Mouse (Mus musculus) intestine, embryonic 16.5 days (tissue): Measurements from ENCODE around the gene Rgs10. TPM values are rescaled to one million over a fixed set of nuclear protein-coding genes. Genes with fewer than 3 reads are reported as not detected.

Source experiments
- ATAC-seq: fragments of 200-750 bp; cut with Nextera tagmentation; 2 replicates; pipeline ENCODE4 v1.8.0; 2017; ENCODE audit warnings: moderate TSS enrichment, moderate library complexity
- H3K27ac ChIP-seq: fragments of 300-500 bp; sonication (generic); 2 replicates; pipeline ENCODE4 v1.5.1; 2014; ENCODE audit warnings: mild to moderate bottlenecking, low read length
- H3K27me3 ChIP-seq: fragments of 300-500 bp; sonication (generic); replicated peaks from 2 replicates; pipeline ENCODE4 v1.6.1; 2014; ENCODE audit warnings: low read length, control low read depth, mixed read lengths; ENCODE audit not compliant: control insufficient read depth, insufficient read depth
- H3K36me3 ChIP-seq: fragments of 300-500 bp; sonication (generic); 2 replicates; pipeline ENCODE4 v1.6.1; 2014; ENCODE audit warnings: low read length, control low read depth; ENCODE audit not compliant: control insufficient read depth, insufficient read depth
- H3K4me1 ChIP-seq: fragments of 300-500 bp; sonication (generic); 2 replicates; pipeline ENCODE4 v1.6.1; 2014; ENCODE audit warnings: low read length, control low read depth, mixed read lengths; ENCODE audit not compliant: control insufficient read depth, insufficient read depth
- H3K4me2 ChIP-seq: fragments of 300-500 bp; sonication (generic); 2 replicates; pipeline ENCODE4 v1.6.1; 2014; ENCODE audit warnings: low read depth, low read length, control low read depth
- H3K4me3 ChIP-seq: fragments of 300-500 bp; sonication (generic); 2 replicates; pipeline ENCODE4 v1.5.1; 2014; ENCODE audit warnings: mild to moderate bottlenecking, low read length
- H3K9ac ChIP-seq: fragments of 300-500 bp; sonication (generic); 2 replicates; pipeline ENCODE4 v1.6.1; 2014; ENCODE audit warnings: low read depth, low read length
- H3K9me3 ChIP-seq: fragments of 300-500 bp; sonication (generic); 2 replicates; pipeline ENCODE4 v1.6.1; 2016; ENCODE audit warnings: low read length, control low read depth; ENCODE audit not compliant: control insufficient read depth
- WGBS: fragments of 180-500 bp; shearing (Covaris S2); extraction: QIAGEN DNeasy Blood & Tissue Kit; methylation state at CpG from one replicate; pipeline ENCODE4 v1.1.7; 2014; 5-methylcytosine and 5-hydroxymethylcytosine counted together
- polyA plus RNA-seq: library from polyadenylated mRNA; unstranded; fragments of >200 nt; fragmentation: Nextera tagmentation; extraction: Ambion mirVana; gene quantifications from 2 replicates; pipeline ENCODE4 v1.2.1, GENCODE M21; 2015

The Rgs10 gene
- polyA plus RNA-seq, 1 experiment from 2014 or later = 28.1 TPM

DNA sequence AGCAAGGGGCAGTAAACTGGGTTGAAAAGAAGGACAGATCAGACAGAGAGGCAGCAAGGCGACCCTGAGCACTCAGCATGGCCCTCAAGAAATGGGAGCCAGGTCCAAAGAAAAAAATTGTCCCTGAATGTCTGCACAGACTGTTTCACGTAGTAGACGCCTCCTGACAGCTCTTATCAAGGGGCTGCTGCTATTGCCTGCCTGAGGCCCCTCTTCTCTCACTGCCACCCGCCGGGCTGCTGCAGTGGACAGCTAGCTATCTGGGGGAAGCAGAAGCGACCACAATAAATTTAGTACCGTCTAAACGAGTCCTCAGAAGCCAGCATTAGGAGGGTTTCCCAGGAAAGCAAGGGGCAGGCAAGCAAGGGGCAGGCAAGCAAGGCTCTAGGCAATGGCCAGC, 4.1 kb downstream of the Rgs10 start:
- 35% methylated on average over 8 of the region's 8 CpGs for WGBS
- Histone ChIP-seq H3K4me2 (no peak overlapping the region), H3K9me3 (no peaks in the 10 kb centered on the region), H3K27me3 (peaks cover 12% of the 10 kb centered on the region), H3K27ac (no peak overlapping the region), H3K36me3 (no peaks in the 10 kb centered on the region), H3K4me1 (peaks cover 14% of the 10 kb centered on the region), H3K9ac (no peak overlapping the region), H3K4me3 (no peak overlapping the region)
- ATAC-seq = no peak

DNA sequence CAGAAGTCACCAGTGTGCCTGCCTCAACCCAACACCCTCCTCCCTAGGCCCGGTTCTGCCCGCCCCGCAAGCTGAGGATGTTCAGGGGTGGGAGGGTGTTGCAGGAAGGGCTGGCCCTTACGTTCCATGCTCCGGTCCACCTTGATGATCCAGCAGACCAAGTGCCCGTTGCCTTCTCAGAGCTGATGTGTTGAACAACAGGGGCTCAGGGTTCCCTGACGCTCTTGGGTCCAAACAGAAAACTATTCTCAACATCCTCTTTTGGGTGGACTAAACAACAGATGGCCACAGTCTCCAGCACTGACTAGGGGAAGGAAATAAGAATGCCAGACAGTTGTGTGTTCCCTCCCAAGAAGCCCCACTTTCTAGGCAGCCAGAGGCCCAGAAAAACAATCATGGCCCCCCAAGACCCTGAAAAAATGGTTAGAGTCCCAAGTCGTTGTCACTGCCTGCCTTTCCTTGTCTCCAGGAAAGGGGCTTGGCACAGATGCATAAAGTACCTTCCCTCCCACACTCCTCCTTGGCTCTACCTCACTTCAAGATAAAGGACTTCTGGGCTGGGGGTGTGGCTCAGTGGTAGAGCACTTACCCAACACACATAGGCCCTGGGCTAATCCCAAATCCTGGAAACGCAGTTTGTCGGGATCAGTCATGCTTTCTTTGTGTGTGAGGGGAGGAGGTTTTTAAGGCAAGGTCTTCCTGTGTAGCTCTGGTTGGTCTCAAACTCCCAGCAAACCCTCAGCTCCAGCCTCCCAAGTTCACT, 6.3 kb downstream of the Rgs10 start:
- Histone ChIP-seq H3K27me3 (peaks cover 3% of the 10 kb centered on the region), H3K27ac (no peak overlapping the region), H3K4me1 (peaks cover 5% of the 10 kb centered on the region; the same call in 1 of the 2 replicates), H3K9ac (no peak overlapping the region), H3K4me2 (no peak overlapping the region), H3K9me3 (no peaks in the 10 kb centered on the region), H3K4me3 (no peak overlapping the region), H3K36me3 (no peaks in the 10 kb centered on the region)
- ATAC-seq = no peak
- 67% methylated on average over 10 of the region's 10 CpGs for WGBS

DNA sequence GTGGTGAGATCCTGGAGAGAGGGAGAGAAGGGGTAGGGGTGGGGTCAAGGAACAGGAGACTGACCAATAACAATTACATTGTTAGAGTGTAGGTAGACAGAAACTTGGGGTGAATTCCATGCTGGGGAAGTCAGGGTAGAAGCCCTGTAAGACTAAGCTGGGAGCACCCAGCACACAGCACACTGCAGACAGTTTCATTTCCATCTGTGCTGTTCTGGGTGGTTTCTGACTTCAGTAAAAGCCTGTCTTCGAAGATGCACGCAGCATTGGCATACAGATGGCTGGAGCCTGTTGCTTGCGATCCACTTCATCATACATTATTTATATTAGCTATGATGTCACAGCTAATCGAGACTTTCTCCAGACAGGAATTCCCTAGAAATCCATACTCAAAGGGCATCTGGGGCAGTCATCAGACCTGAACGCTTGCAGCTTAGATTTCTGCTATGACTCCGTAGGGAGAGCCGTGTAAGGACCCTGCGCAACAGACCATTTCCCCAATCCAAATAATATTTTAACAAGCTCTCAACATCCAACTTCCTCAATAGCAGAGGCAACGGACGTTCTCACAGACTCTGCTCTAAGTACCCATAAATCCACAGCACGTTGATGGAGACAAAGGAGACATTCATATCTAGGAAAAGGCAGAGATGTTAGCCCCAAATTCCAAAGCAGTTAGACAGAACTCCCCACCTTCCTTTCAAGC, 7.7 kb downstream of the Rgs10 start:
- Histone ChIP-seq H3K4me3 (no peak overlapping the region), H3K9ac (no peak overlapping the region), H3K27ac (no peak overlapping the region), H3K9me3 (no peaks in the 10 kb centered on the region), H3K27me3 (peaks cover 3% of the 10 kb centered on the region; the same call in 1 of the 2 replicates), H3K4me2 (no peak overlapping the region), H3K4me1 (peaks cover 5% of the 10 kb centered on the region; the same call in 1 of the 2 replicates), H3K36me3 (no peaks in the 10 kb centered on the region)
- WGBS = 46% methylated on average over 11 of the region's 11 CpGs
- ATAC-seq = no peak

DNA sequence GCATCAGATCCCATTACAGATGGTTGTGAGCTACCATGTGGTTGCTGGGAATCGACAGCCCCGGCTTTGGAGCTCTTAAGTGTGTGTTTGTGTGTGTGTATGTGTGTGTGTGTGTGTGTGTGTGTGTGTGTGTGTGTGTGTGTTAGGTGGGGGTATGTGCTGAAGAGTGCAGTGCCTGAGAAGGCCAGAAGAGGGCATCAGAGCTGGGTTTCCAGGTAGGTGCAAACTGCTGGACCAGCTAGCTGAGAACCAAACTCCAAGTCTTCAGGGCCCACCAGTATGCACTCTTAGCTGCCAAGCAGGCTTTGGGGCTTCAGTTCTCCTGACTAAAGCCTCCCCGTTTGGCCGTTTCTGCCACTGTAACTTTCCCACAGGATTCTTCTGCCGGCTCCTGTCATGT, 10.3 kb downstream of the Rgs10 start:
- H3K9me3 ChIP-seq = no peaks in the 10 kb centered on the region
- no peaks in the 10 kb centered on the region for H3K27me3 ChIP-seq
- H3K4me2 ChIP-seq = no peak overlapping the region
- H3K4me3 ChIP-seq = no peak overlapping the region
- H3K36me3 ChIP-seq = no peaks in the 10 kb centered on the region
- peaks cover 5% of the 10 kb centered on the region; the same call in 1 of the 2 replicates for H3K4me1 ChIP-seq
- 90% methylated on average over 5 of the region's 5 CpGs for WGBS
- H3K27ac ChIP-seq = no peak overlapping the region
- H3K9ac ChIP-seq = no peak overlapping the region
- ATAC-seq = no peak

DNA sequence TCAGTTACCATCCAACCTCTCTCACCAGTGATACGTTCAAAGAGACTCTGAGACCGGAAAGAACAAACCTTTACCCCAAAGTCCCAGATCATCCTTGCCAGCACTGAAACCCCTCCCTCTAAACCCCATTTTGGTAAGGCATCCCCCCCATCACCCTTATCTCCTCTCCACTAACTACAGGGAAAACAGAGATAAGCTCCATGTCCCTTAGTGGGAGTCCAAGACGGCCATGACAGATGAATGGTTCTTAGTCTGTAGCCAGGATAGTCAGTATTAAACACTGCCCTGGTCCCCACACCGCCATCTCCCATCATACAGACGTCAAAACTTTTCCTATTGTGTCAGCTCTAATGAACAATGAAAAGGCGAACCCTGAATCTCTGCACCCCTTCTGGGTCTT, 14.6 kb downstream of the Rgs10 start:
- Histone ChIP-seq H3K9ac (no peak overlapping the region), H3K4me2 (no peak overlapping the region), H3K4me1 (0 out of 2 replicates have a peak, but pooled peaks cover under 1% of the 10 kb centered on the region), H3K36me3 (no peaks in the 10 kb centered on the region), H3K9me3 (no peaks in the 10 kb centered on the region), H3K4me3 (no peak overlapping the region), H3K27me3 (no peaks in the 10 kb centered on the region), H3K27ac (no peak overlapping the region)
- ATAC-seq = no peak
- WGBS = 74% methylated on average over 6 of the region's 6 CpGs

DNA sequence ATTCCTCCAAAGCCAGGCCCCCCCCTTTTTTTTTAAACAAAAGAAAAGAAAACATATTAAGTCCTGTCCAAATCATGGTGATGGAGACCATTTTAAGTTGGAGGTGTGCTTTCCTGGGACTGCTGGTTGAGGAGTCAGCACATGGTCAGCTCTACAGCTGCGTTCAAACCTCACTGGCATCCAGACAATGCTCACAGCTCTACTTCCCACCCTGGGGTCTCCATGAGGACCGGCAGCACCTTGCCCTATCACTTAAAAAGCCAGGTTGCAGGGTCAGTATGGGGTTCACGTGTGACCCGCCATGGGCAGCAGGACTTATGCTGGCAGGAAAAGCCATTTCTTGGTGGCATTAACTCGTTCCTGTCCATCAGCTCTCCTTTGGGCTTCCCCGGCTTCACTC, 15.0 kb downstream of the Rgs10 start:
- WGBS = 44% methylated on average over 6 of the region's 6 CpGs
- H3K9ac ChIP-seq = no peak overlapping the region
- H3K36me3 ChIP-seq = no peaks in the 10 kb centered on the region
- H3K4me1 ChIP-seq = 0 out of 2 replicates have a peak, but pooled peaks cover 3% of the 10 kb centered on the region
- H3K27ac ChIP-seq = no peak overlapping the region
- no peak for ATAC-seq
- no peaks in the 10 kb centered on the region for H3K27me3 ChIP-seq
- H3K9me3 ChIP-seq = no peaks in the 10 kb centered on the region
- H3K4me2 ChIP-seq = no peak overlapping the region
- no peak overlapping the region for H3K4me3 ChIP-seq

DNA sequence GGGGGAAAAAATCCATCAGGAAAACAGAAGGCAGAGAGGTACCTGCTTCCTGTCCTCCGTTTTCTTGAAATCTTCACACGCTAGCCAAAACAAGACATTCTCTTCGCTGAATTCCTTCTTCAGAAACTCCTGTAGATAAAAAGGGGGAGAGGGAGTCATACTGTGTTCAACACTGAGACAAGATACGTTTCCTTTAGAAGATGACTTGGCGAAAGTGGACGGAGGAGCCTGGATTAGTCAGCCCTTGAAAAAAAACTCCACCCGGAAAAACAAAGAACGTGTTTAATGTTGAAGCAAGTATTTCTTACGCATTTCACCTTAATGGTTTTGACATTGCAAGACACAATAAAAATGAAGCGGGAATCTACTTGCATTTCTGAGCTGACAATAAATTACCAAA, 15.4 kb downstream of the Rgs10 start:
- no peak overlapping the region for H3K4me2 ChIP-seq
- 30% methylated on average over 10 of the region's 10 CpGs for WGBS
- 0 out of 2 replicates have a peak, but pooled peaks cover 3% of the 10 kb centered on the region for H3K4me1 ChIP-seq

DNA sequence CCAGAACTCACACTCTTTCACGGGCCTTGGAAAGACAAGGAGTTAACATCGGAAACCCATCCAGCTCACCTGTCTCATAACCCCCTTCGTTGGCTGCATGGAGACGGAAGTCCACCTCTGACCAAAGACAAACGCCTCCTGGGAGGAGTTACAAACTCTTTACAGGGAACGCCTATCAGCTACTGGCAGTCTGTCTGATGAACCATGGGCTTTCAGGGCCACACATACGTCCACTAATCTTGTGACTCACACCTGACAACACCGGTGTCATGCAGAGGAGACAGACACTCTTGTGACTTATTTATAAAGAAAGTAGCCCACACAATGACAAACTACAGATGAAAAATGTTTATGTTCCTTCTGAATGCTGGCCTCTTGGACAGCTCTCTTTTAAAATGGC, 16.0 kb downstream of the Rgs10 start:
- Histone ChIP-seq H3K27me3 (no peaks in the 10 kb centered on the region), H3K4me3 (no peak overlapping the region), H3K9me3 (no peaks in the 10 kb centered on the region), H3K36me3 (no peaks in the 10 kb centered on the region), H3K9ac (no peak overlapping the region), H3K4me2 (no peak overlapping the region), H3K27ac (no peak overlapping the region), H3K4me1 (0 out of 2 replicates have a peak, but pooled peaks cover 3% of the 10 kb centered on the region)
- WGBS = 61% methylated on average over 8 of the region's 8 CpGs
- no peak for ATAC-seq

More for the DNA sequence above, 15.4 kb downstream of the Rgs10 start:
- Histone ChIP-seq H3K9me3 (no peaks in the 10 kb centered on the region), H3K4me3 (no peak overlapping the region), H3K36me3 (no peaks in the 10 kb centered on the region), H3K9ac (no peak overlapping the region), H3K27ac (no peak overlapping the region), H3K27me3 (no peaks in the 10 kb centered on the region)
- no peak for ATAC-seq

DNA sequence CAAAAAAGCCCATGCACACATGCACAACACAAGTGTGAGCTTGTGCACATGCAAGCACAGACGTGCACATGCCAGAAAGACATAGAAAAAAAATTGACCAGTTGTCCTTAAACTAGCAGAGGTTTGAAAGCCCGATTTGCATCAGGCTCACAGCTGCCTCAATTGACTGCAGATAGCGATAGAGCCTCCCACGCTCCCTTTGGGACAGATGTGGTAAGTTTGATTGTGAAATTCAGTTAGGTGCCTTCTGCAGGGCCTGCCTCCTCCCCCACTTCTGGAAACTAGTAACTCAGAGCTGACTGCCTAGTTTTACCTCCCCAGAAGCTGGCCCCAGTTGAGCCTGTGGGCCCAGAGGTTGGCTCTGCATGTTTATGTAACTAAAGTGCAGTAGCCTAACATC, 19.9 kb downstream of the Rgs10 start:
- H3K9ac ChIP-seq = no peak overlapping the region
- no peak overlapping the region for H3K27ac ChIP-seq
- WGBS = 73% methylated on average over 4 of the region's 4 CpGs
- no peaks in the 10 kb centered on the region for H3K9me3 ChIP-seq
- no peaks in the 10 kb centered on the region for H3K36me3 ChIP-seq
- no peak overlapping the region for H3K4me2 ChIP-seq
- ATAC-seq = no peak
- no peaks in the 10 kb centered on the region for H3K27me3 ChIP-seq
- 0 out of 2 replicates have a peak, but pooled peaks cover 3% of the 10 kb centered on the region for H3K4me1 ChIP-seq
- no peak overlapping the region for H3K4me3 ChIP-seq
